Mouse (Mus musculus) neural tube, embryonic 14.5 days (tissue): Measurements from ENCODE around the gene Ltc4s. TPM values are rescaled to one million over a fixed set of nuclear protein-coding genes. Genes with fewer than 3 reads are reported as not detected.

ENCODE experiments used
- ATAC-seq: fragments of 200-750 bp; cut with Nextera tagmentation; 2 replicates; pipeline ENCODE4 v1.8.0; 2017; ENCODE audit warnings: low read depth, mild to moderate bottlenecking, moderate TSS enrichment, moderate library complexity
- H3K27ac ChIP-seq: fragments of 300-500 bp; sonication (generic); 2 replicates; pipeline ENCODE4 v1.5.1; 2014; ENCODE audit warnings: low read depth, mild to moderate bottlenecking, control low read depth, low read length, moderate library complexity, mixed read lengths
- H3K27me3 ChIP-seq: fragments of 300-500 bp; sonication (generic); 2 replicates; pipeline ENCODE4 v1.6.1; 2014; ENCODE audit warnings: low read length; ENCODE audit not compliant: control insufficient read depth, insufficient read depth
- H3K36me3 ChIP-seq: fragments of 300-500 bp; sonication (generic); 2 replicates; pipeline ENCODE4 v1.6.1; 2014; ENCODE audit warnings: low read length, mixed read lengths; ENCODE audit not compliant: control insufficient read depth, insufficient read depth
- H3K4me1 ChIP-seq: fragments of 300-500 bp; sonication (generic); 2 replicates; pipeline ENCODE4 v1.6.1; 2014; ENCODE audit warnings: low read length; ENCODE audit not compliant: control insufficient read depth, insufficient read depth
- H3K4me2 ChIP-seq: fragments of 300-500 bp; sonication (generic); 2 replicates; pipeline ENCODE4 v1.6.1; 2014; ENCODE audit warnings: mild to moderate bottlenecking, low read depth, low read length, control low read depth
- H3K4me3 ChIP-seq: fragments of 300-500 bp; sonication (generic); 2 replicates; pipeline ENCODE4 v1.5.1; 2014; ENCODE audit warnings: low read depth, low read length, control low read depth, mixed read lengths
- H3K9ac ChIP-seq: fragments of 300-500 bp; sonication (generic); replicated peaks from 2 replicates; pipeline ENCODE4 v1.6.1; 2014; ENCODE audit warnings: low read depth, mild to moderate bottlenecking, control low read depth, low read length, mixed read lengths
- H3K9me3 ChIP-seq: fragments of 300-500 bp; sonication (generic); 2 replicates; pipeline ENCODE4 v1.6.1; 2016; ENCODE audit warnings: low read length; ENCODE audit not compliant: control insufficient read depth
- WGBS: fragments of 180-500 bp; shearing (Covaris S2); extraction: QIAGEN DNeasy Blood & Tissue Kit; methylation state at CpG from one replicate; pipeline ENCODE4 v1.1.7; 2014; 5-methylcytosine and 5-hydroxymethylcytosine counted together
- polyA plus RNA-seq: library from polyadenylated mRNA; unstranded; fragments of >200 nt; fragmentation: Nextera tagmentation; extraction: Ambion mirVana; gene quantifications from 2 replicates; pipeline ENCODE4 v1.2.1, GENCODE M21; 2014

Ltc4s gene
- polyA plus RNA-seq, 1 experiment from 2014 or later = 1.3 TPM

DNA sequence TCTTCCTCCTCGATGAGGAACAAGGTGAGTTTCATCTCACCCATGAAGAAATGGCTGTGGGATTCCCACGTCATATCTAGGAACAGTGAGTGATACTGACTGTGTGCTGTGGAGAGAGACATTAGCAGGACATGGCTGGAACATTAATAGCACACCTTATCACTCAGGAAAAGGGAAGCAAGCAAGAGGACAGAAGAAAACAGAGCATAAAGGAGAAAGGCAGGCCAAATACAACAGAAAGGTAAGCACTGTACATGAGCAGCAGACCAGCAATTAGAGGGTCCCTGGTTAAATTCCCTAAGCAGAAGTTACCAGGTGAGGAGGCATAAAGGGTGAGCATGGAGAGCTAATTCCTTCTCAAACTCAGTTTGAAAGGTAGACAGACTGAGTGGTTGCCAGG is 36.7 kb upstream of the Ltc4s start:
- Histone ChIP-seq H3K27me3 (no peaks in the 10 kb centered on the region), H3K4me3 (no peak overlapping the region), H3K9me3 (no peaks in the 10 kb centered on the region), H3K27ac (no peak overlapping the region), H3K4me1 (no peaks in the 10 kb centered on the region), H3K9ac (no peak overlapping the region), H3K36me3 (no peaks in the 10 kb centered on the region), H3K4me2 (no peak overlapping the region)
- WGBS = 91% methylated on average over 2 of the region's 2 CpGs
- no peak for ATAC-seq

- no peak overlapping the region for H3K27ac ChIP-seq
- H3K27me3 ChIP-seq = no peaks in the 10 kb centered on the region
- H3K4me3 ChIP-seq = no peak overlapping the region
- H3K4me2 ChIP-seq = no peak overlapping the region
- ATAC-seq = no peak
- no peaks in the 10 kb centered on the region for H3K9me3 ChIP-seq
- H3K36me3 ChIP-seq = no peaks in the 10 kb centered on the region
- H3K4me1 ChIP-seq = no peaks in the 10 kb centered on the region
- 84% methylated on average over 2 of the region's 2 CpGs for WGBS
- H3K9ac ChIP-seq = no peak overlapping the region
Observed at GRCm38 (mm10) chr11:50272819-50273218, 34.4 kb upstream of the Ltc4s start.

GRCm38 (mm10) chr11:50269885-50270284 is 31.5 kb upstream of the Ltc4s start:
- Histone ChIP-seq H3K9me3 (no peaks in the 10 kb centered on the region), H3K9ac (no peak overlapping the region), H3K36me3 (peaks cover 20% of the 10 kb centered on the region), H3K4me3 (no peak overlapping the region), H3K4me1 (no peaks in the 10 kb centered on the region), H3K4me2 (no peak overlapping the region), H3K27me3 (no peaks in the 10 kb centered on the region), H3K27ac (no peak overlapping the region)
- ATAC-seq = no peak
- WGBS = 92% methylated on average over 1 of the region's 1 CpGs

DNA sequence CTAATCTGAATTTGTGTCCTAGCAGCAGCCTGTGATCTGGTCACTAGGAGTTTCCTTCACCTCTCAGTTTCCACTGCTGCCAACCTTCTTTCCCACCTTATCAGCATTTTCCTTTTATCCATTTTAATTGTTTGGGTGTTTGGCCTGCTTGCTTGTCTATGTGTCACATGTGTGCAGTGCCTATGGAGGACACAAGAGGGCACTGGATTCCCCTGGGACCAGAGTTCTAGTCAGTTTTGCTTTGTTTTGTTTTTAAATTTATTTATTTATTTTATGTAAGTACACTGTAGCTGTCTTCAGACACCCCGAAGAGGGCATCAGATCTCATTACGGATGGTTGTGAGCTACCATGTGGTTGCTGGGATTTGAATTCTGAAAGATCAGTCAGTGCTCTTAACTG is 30.7 kb upstream of the Ltc4s start:
- ATAC-seq = no peak
- no peaks in the 10 kb centered on the region for H3K9me3 ChIP-seq
- H3K4me2 ChIP-seq = no peak overlapping the region
- H3K4me1 ChIP-seq = no peaks in the 10 kb centered on the region
- no peak overlapping the region for H3K4me3 ChIP-seq
- WGBS = 87% methylated on average over 2 of the region's 2 CpGs
- no peak overlapping the region for H3K9ac ChIP-seq
- H3K27ac ChIP-seq = no peak overlapping the region
- peaks cover 26% of the 10 kb centered on the region for H3K36me3 ChIP-seq
- no peaks in the 10 kb centered on the region for H3K27me3 ChIP-seq

- no peak overlapping the region for H3K4me3 ChIP-seq
- WGBS = 99% methylated on average over 3 of the region's 3 CpGs
- no peaks in the 10 kb centered on the region for H3K4me1 ChIP-seq
- no peak overlapping the region for H3K27ac ChIP-seq
- H3K4me2 ChIP-seq = no peak overlapping the region
- ATAC-seq = no peak
- peaks cover 36% of the 10 kb centered on the region for H3K36me3 ChIP-seq
- no peaks in the 10 kb centered on the region for H3K27me3 ChIP-seq
- H3K9me3 ChIP-seq = no peaks in the 10 kb centered on the region
- H3K9ac ChIP-seq = no peak overlapping the region
Observed at GRCm38 (mm10) chr11:50266997-50267396, 28.6 kb upstream of the Ltc4s start.

DNA sequence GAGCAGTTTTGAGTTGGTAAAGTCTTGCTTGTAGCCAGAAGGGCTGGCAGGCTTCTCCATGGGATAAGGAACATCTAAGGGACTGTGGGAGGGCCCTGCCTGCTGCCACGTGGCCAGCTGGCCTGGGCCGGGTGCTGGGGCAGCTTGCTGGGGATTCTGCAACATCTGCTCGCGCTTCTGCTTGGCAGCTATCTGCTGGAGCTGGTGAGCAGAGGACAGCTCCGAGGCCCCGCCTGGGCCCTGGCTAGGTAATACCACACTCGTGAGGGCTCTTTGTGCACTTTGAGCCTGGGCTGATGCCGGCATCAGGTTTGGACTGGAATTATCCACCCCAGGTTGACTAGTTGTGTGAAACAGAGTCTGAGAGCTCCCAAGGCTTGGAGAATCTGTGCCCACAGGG is 27.5 kb upstream of the Ltc4s start:
- H3K9me3 ChIP-seq = no peaks in the 10 kb centered on the region
- H3K4me3 ChIP-seq = no peak overlapping the region
- no peak for ATAC-seq
- WGBS = 92% methylated on average over 8 of the region's 8 CpGs
- no peak overlapping the region for H3K4me2 ChIP-seq
- peaks cover 44% of the 10 kb centered on the region for H3K36me3 ChIP-seq
- no peaks in the 10 kb centered on the region for H3K27me3 ChIP-seq
- no peak overlapping the region for H3K9ac ChIP-seq
- no peaks in the 10 kb centered on the region for H3K4me1 ChIP-seq
- no peak overlapping the region for H3K27ac ChIP-seq

DNA sequence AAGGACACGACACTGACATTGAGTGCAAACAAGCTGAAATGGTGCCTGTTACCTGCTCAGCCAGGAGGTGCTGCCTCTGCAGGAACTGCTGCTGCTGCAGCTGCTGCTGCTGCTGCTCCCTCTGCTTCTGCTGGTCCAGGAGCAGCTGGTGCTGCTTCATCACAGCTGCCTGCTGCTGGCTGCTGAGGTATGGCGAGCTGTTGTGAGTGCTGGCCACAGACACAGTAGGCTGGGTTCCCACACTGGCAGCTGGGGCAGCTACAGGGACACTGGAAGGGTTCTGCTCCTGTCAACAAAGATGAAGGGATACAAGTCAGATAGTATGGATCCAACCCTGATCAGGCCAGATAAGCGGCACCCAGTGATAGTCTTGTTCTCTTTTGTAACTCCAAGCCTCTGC is 24.8 kb upstream of the Ltc4s start:
- H3K4me2 ChIP-seq = no peak overlapping the region
- no peak for ATAC-seq
- H3K9me3 ChIP-seq = no peaks in the 10 kb centered on the region
- peaks cover 56% of the 10 kb centered on the region for H3K36me3 ChIP-seq
- WGBS = 91% methylated on average over 3 of the region's 3 CpGs
- H3K9ac ChIP-seq = no peak overlapping the region
- no peak overlapping the region for H3K4me3 ChIP-seq
- H3K4me1 ChIP-seq = no peaks in the 10 kb centered on the region
- no peaks in the 10 kb centered on the region for H3K27me3 ChIP-seq
- no peak overlapping the region for H3K27ac ChIP-seq

DNA sequence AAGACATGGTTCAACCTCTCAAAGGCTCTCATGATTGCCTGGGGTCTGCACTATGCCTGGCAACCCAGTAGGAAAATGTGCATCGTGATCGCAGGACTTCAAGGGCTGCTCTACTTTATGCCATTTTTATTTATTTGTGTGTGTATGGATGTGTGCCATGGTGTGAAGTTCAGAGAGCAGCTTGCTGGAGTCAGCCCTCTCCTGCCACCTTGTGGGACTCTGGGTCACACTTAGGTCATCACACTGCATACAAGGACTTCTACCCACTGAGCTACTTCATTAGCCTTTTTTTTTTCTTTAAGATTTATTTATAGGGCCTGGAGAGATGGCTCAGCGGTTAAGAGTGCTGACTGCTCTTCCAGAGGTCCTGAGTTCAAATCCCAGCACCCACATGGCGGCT is 23.6 kb upstream of the Ltc4s start:
- WGBS = 93% methylated on average over 4 of the region's 4 CpGs

DNA sequence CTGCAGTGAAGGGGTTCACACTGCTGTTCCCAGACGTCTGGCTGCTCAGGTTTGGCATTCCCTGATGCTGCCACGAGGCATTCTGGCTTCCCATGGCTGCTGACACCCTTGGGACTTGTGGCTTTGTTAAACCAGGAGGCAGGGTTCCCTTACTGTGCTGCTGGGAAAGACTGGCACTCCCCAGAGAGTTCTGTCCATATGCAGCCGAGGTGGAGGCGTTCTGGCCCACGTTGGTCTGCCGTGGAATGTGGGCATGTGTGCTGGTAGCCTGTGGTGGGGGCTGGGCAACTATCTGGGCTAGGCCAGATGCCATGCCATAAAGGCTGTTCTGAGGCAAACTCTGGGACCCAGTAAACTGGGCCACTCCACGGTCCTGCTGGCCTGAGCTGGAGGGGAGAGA is 19.9 kb upstream of the Ltc4s start:
- 67% methylated on average over 7 of the region's 7 CpGs for WGBS
- Histone ChIP-seq H3K4me2 (no peak overlapping the region), H3K9ac (no peak overlapping the region), H3K27me3 (no peaks in the 10 kb centered on the region), H3K27ac (no peak overlapping the region), H3K9me3 (no peaks in the 10 kb centered on the region), H3K36me3 (peaks cover 40% of the 10 kb centered on the region), H3K4me1 (no peaks in the 10 kb centered on the region), H3K4me3 (no peak overlapping the region)
- no peak for ATAC-seq

More for the DNA sequence above, 23.6 kb upstream of the Ltc4s start:
- Histone ChIP-seq H3K4me2 (no peak overlapping the region), H3K27ac (no peak overlapping the region), H3K27me3 (no peaks in the 10 kb centered on the region), H3K9me3 (no peaks in the 10 kb centered on the region), H3K4me1 (no peaks in the 10 kb centered on the region), H3K4me3 (no peak overlapping the region), H3K9ac (no peak overlapping the region), H3K36me3 (peaks cover 66% of the 10 kb centered on the region)
- no peak for ATAC-seq

GRCm38 (mm10) chr11:50256615-50257014 is 18.2 kb upstream of the Ltc4s start:
- Histone ChIP-seq H3K4me3 (no peak overlapping the region), H3K4me1 (no peaks in the 10 kb centered on the region), H3K27ac (no peak overlapping the region), H3K27me3 (no peaks in the 10 kb centered on the region), H3K9me3 (no peaks in the 10 kb centered on the region), H3K36me3 (peaks cover 28% of the 10 kb centered on the region), H3K4me2 (no peak overlapping the region), H3K9ac (no peak overlapping the region)
- no peak for ATAC-seq
- WGBS = 86% methylated on average over 7 of the region's 7 CpGs
